Mouse (Mus musculus) liver, postnatal 0 days (tissue): ENCODE results near the gene Tescl.

ENCODE experiments used
- CTCF ChIP-seq: sonication (generic); IDR thresholded peaks from 2 replicates; pipeline ENCODE4 v1.5.1; 2016; ENCODE audit warnings: antibody characterized with exemption, low read depth
- EP300 ChIP-seq: IDR thresholded peaks from 2 replicates; pipeline ENCODE4 v1.6.1; 2016; ENCODE audit warnings: antibody characterized with exemption, low read depth, mild to moderate bottlenecking

- no peak for TF ChIP-seq CTCF
- TF ChIP-seq EP300, result no peak
These were observed 45.2 kb downstream of the Tescl start for GRCm38 (mm10) chr7:24288512-24288911.
